Mouse (Mus musculus): ENCODE results near the gene Llgl2. TPM values are rescaled to one million over a fixed set of nuclear protein-coding genes. Genes with fewer than 3 reads are reported as not detected.
A peak's percentile ranks its signal among the peaks of the same experiment; 100 is the strongest.

Gene Llgl2
- polyA plus RNA-seq, 1 experiment from 2014 or later = 12.7 TPM

GRCm38 (mm10) chr11:115809311-115809781, 14.5 kb upstream of the Llgl2 start:
- peak; percentile 33 for ATAC-seq (replicated peaks; ENCODE audit: insufficient number of reproducible peaks, insufficient read depth, low FRiP score, low read depth)
- H3K9ac ChIP-seq = peak overlapping the region; percentile 92

DNA sequence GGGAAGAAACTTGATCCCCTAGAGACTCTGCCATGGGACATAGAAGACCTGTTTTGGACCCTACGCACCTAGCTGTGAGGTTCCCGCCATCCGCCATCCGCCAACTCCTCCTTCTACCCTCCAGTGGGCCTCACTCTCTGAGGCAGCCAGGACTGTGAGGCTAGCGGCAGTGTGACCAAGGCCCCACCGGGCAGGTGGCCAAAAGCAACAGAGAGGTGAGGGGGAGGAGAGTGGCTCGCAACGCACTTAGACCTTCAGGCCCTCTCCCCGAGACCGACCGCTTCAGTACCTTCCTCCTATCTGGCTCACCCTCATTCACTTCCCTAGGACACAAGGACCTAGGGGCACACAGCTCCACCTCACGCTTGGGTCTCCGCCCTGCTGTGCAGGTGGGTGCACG, 13.5 kb upstream of the Llgl2 start:
- Histone ChIP-seq H3K27me3 (no peaks in the 10 kb centered on the region), H3K4me1 (replicated peaks) (peaks cover 77% of the 10 kb centered on the region), H3K36me3 (peaks cover 24% of the 10 kb centered on the region), H3K4me3 (peak overlapping the region; percentile 95), H3K4me2 (peak overlapping the region; percentile 96), H3K9ac (peak overlapping the region; percentile 92), H3K9me3 (replicated peaks) (no peaks in the 10 kb centered on the region), H3K27ac (peak overlapping the region; percentile 93)
- 21% methylated on average over 14 of the region's 14 CpGs for WGBS
- no peak for ATAC-seq (replicated peaks; ENCODE audit: insufficient number of reproducible peaks, insufficient read depth, low FRiP score, low read depth)

More at GRCm38 (mm10) chr11:115809311-115809781, 14.5 kb upstream of the Llgl2 start:
- peak overlapping the region; percentile 95 for H3K4me3 ChIP-seq
- H3K4me1 ChIP-seq (replicated peaks) = peaks cover 72% of the 10 kb centered on the region
- no peaks in the 10 kb centered on the region for H3K9me3 ChIP-seq (replicated peaks)
- 55% methylated on average over 8 of the region's 8 CpGs for WGBS
- H3K4me2 ChIP-seq = peak overlapping the region; percentile 96
- H3K27ac ChIP-seq = peak overlapping the region; percentile 93
- H3K36me3 ChIP-seq = peaks cover 35% of the 10 kb centered on the region
- H3K27me3 ChIP-seq = no peaks in the 10 kb centered on the region

DNA sequence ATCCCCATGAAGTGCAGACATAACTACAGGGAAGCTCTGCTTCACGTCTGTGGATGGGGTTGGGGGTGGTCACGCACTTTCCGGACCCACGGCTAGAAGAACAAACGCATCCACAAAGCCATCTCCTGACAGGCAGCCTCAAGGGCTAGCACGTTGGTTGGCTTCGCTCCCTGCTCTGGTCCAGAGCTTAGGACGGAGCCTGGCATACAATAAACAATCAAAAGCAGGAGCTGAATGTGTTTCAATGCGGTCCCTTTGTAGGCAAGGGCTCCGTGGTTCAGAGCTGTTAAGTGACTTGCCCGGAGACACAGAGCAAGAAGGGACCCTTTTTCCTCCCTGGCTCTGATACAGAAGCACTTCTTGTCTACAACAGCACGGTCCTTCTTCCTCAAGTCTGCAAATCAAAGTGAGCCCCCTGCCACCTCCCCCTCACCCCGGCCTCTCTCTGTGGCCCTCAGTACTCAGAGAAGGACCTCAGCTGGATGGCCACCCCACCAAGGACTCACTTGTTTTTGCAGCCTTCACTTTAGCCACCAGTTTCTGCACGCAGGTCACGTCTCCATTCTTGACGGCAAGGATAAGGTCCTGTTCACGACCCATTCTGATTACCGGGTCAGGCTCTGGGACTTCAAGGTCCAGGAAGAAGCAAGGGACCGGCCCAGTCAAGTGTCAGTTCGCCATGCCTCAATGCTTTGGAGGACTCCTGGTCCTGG, 12.3 kb upstream of the Llgl2 start:
- Histone ChIP-seq H3K9me3 (replicated peaks) (no peaks in the 10 kb centered on the region), H3K9ac (peak overlapping the region; percentile 92), H3K4me1 (replicated peaks) (peaks cover 79% of the 10 kb centered on the region), H3K36me3 (peaks cover 18% of the 10 kb centered on the region), H3K27me3 (no peaks in the 10 kb centered on the region), H3K4me3 (peak overlapping the region; percentile 95), H3K4me2 (peak overlapping the region; percentile 96), H3K27ac (peak overlapping the region; percentile 93)
- WGBS = 59% methylated on average over 20 of the region's 20 CpGs
- ATAC-seq (replicated peaks; ENCODE audit: insufficient number of reproducible peaks, insufficient read depth, low FRiP score, low read depth) = no peak

- peak overlapping the region; percentile 96 for H3K4me2 ChIP-seq
- H3K27me3 ChIP-seq = no peaks in the 10 kb centered on the region
- H3K9me3 ChIP-seq (replicated peaks) = no peaks in the 10 kb centered on the region
- peak overlapping the region; percentile 93 for H3K27ac ChIP-seq
- peak overlapping the region; percentile 92 for H3K9ac ChIP-seq
- H3K4me3 ChIP-seq = peak overlapping the region; percentile 95
- 8% methylated on average over 7 of the region's 7 CpGs for WGBS
- peaks cover 75% of the 10 kb centered on the region for H3K4me1 ChIP-seq (replicated peaks)
- H3K36me3 ChIP-seq = peaks cover 17% of the 10 kb centered on the region; the same call in 1 of the 2 replicates
- ATAC-seq (replicated peaks; ENCODE audit: insufficient number of reproducible peaks, insufficient read depth, low FRiP score, low read depth) = no peak
These were observed 11.8 kb upstream of the Llgl2 start for GRCm38 (mm10) chr11:115812095-115812494.

GRCm38 (mm10) chr11:115812533-115813420, 11.1 kb upstream of the Llgl2 start:
- Histone ChIP-seq H3K27me3 (no peaks in the 10 kb centered on the region), H3K4me2 (peak overlapping the region; percentile 96), H3K9me3 (replicated peaks) (no peaks in the 10 kb centered on the region), H3K4me3 (peak overlapping the region; percentile 95), H3K36me3 (peaks cover 12% of the 10 kb centered on the region; the same call in 1 of the 2 replicates), H3K9ac (peak overlapping the region; percentile 92), H3K4me1 (replicated peaks) (peaks cover 68% of the 10 kb centered on the region), H3K27ac (peak overlapping the region; percentile 93)
- no peak for ATAC-seq (replicated peaks; ENCODE audit: insufficient number of reproducible peaks, insufficient read depth, low FRiP score, low read depth)
- WGBS = 3% methylated on average over 28 of the region's 28 CpGs

- Histone ChIP-seq H3K4me3 (peak within 1 kb of the TSS; percentile 95), H3K9ac (peak within 1 kb of the TSS; percentile 92), H3K27ac (peak within 1 kb of the TSS; percentile 93), H3K27me3 (no peaks in the 10 kb centered on the region), H3K36me3 (peaks cover 20% of the 10 kb centered on the region; the same call in 1 of the 2 replicates), H3K9me3 (replicated peaks) (no peaks in the 10 kb centered on the region), H3K4me2 (peak within 1 kb of the TSS; percentile 96), H3K4me1 (replicated peaks) (peaks cover 59% of the 10 kb centered on the region)
- ATAC-seq (replicated peaks; ENCODE audit: insufficient number of reproducible peaks, insufficient read depth, low FRiP score, low read depth) = peak; percentile 81
- under 1% methylated on average over 43 of the region's 44 CpGs for WGBS
These were observed 10.1 kb upstream of the Llgl2 start, which contains the start of gene Caskin2 for GRCm38 (mm10) chr11:115813507-115814296. Caskin2 (minus strand) TSS chr11:115813639.

GRCm38 (mm10) chr11:115814605-115815450, 9.0 kb upstream of the Llgl2 start, which contains the start of gene Tsen54:
Tsen54 (plus strand) TSS chr11:115814724.
- peak; percentile 49 for ATAC-seq (replicated peaks; ENCODE audit: insufficient number of reproducible peaks, insufficient read depth, low FRiP score, low read depth)
- peaks cover 48% of the 10 kb centered on the region for H3K4me1 ChIP-seq (replicated peaks)
- H3K36me3 ChIP-seq = peaks cover 24% of the 10 kb centered on the region; the same call in 1 of the 2 replicates
- under 1% methylated on average over 84 of the region's 84 CpGs for WGBS
- peak within 1 kb of the TSS; percentile 95 for H3K4me3 ChIP-seq
- H3K9me3 ChIP-seq (replicated peaks) = no peaks in the 10 kb centered on the region
- H3K27ac ChIP-seq = peak within 1 kb of the TSS; percentile 93
- H3K9ac ChIP-seq = peak within 1 kb of the TSS; percentile 86
- H3K27me3 ChIP-seq = no peaks in the 10 kb centered on the region
- H3K4me2 ChIP-seq = peak within 1 kb of the TSS; percentile 96

DNA sequence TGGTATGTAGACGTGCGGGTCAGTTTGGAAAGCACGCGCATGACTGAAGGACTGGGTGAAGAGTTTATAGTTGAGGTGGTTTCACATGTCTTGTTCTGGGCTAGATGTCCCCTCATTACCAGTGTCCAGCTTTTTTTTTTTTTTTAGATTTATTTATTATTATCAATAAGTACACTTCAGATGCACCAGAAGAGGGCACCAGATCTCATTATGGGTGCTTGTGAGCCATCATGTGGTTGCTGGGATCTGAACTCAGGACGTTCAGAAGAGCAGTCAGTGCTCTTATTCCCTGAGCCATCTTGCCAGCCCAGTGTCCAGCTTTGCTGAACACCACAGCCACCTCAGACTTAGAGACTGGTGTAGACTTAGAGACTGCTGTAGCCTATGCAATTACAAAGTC, 6.5 kb upstream of the Llgl2 start:
- Histone ChIP-seq H3K36me3 (peaks cover 43% of the 10 kb centered on the region), H3K4me2 (no peak overlapping the region), H3K9me3 (replicated peaks) (no peaks in the 10 kb centered on the region), H3K4me1 (replicated peaks) (peaks cover 23% of the 10 kb centered on the region), H3K4me3 (no peak overlapping the region), H3K27me3 (no peaks in the 10 kb centered on the region), H3K27ac (no peak overlapping the region), H3K9ac (no peak overlapping the region)
- ATAC-seq (replicated peaks; ENCODE audit: insufficient number of reproducible peaks, insufficient read depth, low FRiP score, low read depth) = no peak
- 89% methylated on average over 5 of the region's 5 CpGs for WGBS

DNA sequence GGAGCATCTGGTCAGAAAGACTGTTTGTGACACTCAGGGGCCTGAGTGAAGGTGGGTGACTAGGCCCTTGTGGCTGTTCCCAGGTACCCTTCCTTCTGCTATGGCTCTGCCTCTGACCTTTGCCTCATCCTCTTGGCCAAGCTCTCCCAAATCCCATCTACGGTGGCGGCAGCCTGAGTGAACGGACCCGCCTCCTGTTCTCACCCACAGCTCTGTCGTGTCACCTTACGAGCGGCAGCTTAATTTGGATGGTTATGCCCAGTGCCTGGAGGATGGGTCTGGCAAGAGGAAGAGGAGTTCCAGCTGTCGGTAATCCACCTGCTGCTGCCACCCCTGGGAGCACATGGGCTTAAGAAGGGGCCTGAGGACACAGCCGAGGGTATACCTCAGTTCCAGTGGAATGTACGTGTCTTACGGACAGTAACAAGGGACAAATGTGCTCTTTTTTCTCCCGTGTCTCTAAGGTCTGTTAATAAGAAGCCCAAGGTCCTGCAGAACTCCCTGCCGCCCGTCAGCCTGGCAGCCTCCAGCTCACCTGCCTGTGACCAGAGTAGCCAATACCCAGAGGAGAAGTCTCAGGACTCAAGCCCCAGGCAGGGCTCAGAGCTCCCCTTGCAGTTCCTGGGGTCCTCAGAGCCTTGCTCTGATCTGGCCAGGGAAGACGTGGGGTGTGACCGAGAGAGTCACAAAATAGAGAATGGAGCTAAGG, 3.8 kb upstream of the Llgl2 start:
- Histone ChIP-seq H3K4me3 (no peak overlapping the region), H3K4me1 (replicated peaks) (peaks cover 23% of the 10 kb centered on the region), H3K36me3 (peaks cover 47% of the 10 kb centered on the region), H3K27me3 (no peaks in the 10 kb centered on the region), H3K9ac (no peak overlapping the region), H3K9me3 (replicated peaks) (no peaks in the 10 kb centered on the region), H3K4me2 (no peak overlapping the region), H3K27ac (no peak overlapping the region)
- ATAC-seq (replicated peaks; ENCODE audit: insufficient number of reproducible peaks, insufficient read depth, low FRiP score, low read depth) = no peak
- 84% methylated on average over 16 of the region's 16 CpGs for WGBS

Data from heart, embryonic 15.5 days (tissue).